16 mouse cellular contexts compared by ENCODE assay signal in the genomic region with DNA sequence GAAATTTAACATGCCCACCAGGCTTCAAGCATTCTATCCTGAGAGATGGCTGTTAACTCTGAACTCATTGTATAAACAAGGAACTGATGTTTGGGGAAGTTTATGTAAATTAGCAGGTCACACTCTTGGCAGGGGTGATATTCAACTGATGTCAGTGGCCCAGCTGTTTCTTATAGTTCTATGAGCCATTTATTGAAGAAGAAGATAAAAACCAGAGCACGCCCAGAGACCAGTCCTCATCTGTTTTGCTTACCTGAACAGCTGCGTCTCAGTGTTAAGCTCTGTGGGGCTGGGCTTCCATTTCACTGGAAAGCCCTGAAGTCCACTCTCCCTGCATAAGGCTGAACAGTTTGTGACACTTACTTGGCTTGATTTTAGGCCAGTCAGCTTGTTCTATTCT. TPM values are rescaled to one million over a fixed set of nuclear protein-coding genes. Genes with fewer than 3 reads are reported as not detected.
DNase-seq lines count a peak whose midpoint lies in the region; ATAC-seq lines count a peak whose summit lies in the region.
"Had no signal": no experiment of that assay in that cellular context is flagged by ENCODE, and none has a peak within 500 bp of the region (broad histone marks: within the 10 kb centered on the region; RNA-seq: fewer than 3 reads in every experiment).

No protein-coding gene starts in this region.

- H3K27me3 ChIP-seq in lung, embryonic 15.5 days: no peaks in the 10 kb centered on the region
- H3K27me3 ChIP-seq in forebrain, embryonic 15.5 days: no peaks in the 10 kb centered on the region
- no peaks in the 10 kb centered on the region for H3K27me3 ChIP-seq in stomach, embryonic 15.5 days (replicated peaks)
- H3K27me3 ChIP-seq: embryonic facial prominence, embryonic 15.5 days; liver, embryonic 13.5 days had no signal

- ATAC-seq in lung, embryonic 15.5 days (ENCODE audit: borderline replicate concordance, extremely low read depth, low FRiP score, low TSS enrichment): peak; percentile 46; the same call in 1 of the 2 replicates
- peak; percentile 73; the same call in 1 of the 2 replicates for ATAC-seq in forebrain, embryonic 15.5 days (replicated peaks)
- peak; percentile 48; the same call in 1 of the 2 replicates for ATAC-seq in megakaryocyte progenitor cell, adult 5-6 weeks (replicated peaks; ENCODE audit: poor library complexity)
- peak; percentile 10; the same call in 1 of the 2 replicates for ATAC-seq in stomach, embryonic 15.5 days (ENCODE audit: insufficient read depth, low FRiP score, low read depth)
- no peak for ATAC-seq in erythroblast, adult 5-6 weeks (replicated peaks; ENCODE audit: low FRiP score, poor library complexity, severe bottlenecking)
- ATAC-seq: activated CD4-positive, CD25-positive, alpha-beta regulatory T cell, adult 4 months had no signal

- no peaks in the 10 kb centered on the region for H3K36me3 ChIP-seq in lung, embryonic 15.5 days
- no peaks in the 10 kb centered on the region for H3K36me3 ChIP-seq in forebrain, embryonic 15.5 days
- H3K36me3 ChIP-seq in stomach, embryonic 15.5 days: no peaks in the 10 kb centered on the region
- H3K36me3 ChIP-seq: embryonic facial prominence, embryonic 15.5 days; liver, embryonic 13.5 days had no signal

- 28% methylated on average over 2 of the region's 2 CpGs for WGBS in lung, embryonic 15.5 days
- 18% methylated on average over 2 of the region's 2 CpGs for WGBS in forebrain, embryonic 15.5 days
- WGBS in stomach, embryonic 15.5 days: 25% methylated on average over 2 of the region's 2 CpGs

- intact Hi-C loops in left cerebral cortex, postnatal 25 days (cut with DNase I): no loop called here

- no peaks in the 10 kb centered on the region for H3K4me1 ChIP-seq in lung, embryonic 15.5 days
- peaks cover 9% of the 10 kb centered on the region for H3K4me1 ChIP-seq in forebrain, embryonic 15.5 days
- H3K4me1 ChIP-seq in stomach, embryonic 15.5 days: no peaks in the 10 kb centered on the region
- H3K4me1 ChIP-seq: embryonic facial prominence, embryonic 15.5 days; liver, embryonic 13.5 days had no signal

- H3K4me3 ChIP-seq in lung, embryonic 15.5 days: no peak overlapping the region
- H3K4me3 ChIP-seq in forebrain, embryonic 15.5 days: no peak overlapping the region
- H3K4me3 ChIP-seq in stomach, embryonic 15.5 days (replicated peaks): no peak overlapping the region
- H3K4me3 ChIP-seq: embryonic facial prominence, embryonic 15.5 days; liver, embryonic 13.5 days had no signal

- DNase-seq in lung, adult 18-20 months: no peak
- DNase-seq in cerebellum, postnatal 25 days: no peak
- no peak for DNase-seq in left cerebral cortex, postnatal 25 days (ENCODE audit: low spot score in 2 of 2)
- DNase-seq: cerebellum, adult 9-11 months; heart, postnatal 14 days; kidney, adult 18-20 months; liver, embryonic 13.5 days; right cerebral cortex, adult 18-20 months; thymus, postnatal 14 days had no signal

- no peak overlapping the region for H3K9ac ChIP-seq in lung, embryonic 15.5 days
- no peak overlapping the region for H3K9ac ChIP-seq in forebrain, embryonic 15.5 days (replicated peaks)
- no peak overlapping the region for H3K9ac ChIP-seq in stomach, embryonic 15.5 days
- H3K9ac ChIP-seq: embryonic facial prominence, embryonic 15.5 days; liver, embryonic 13.5 days had no signal

- H3K4me2 ChIP-seq in lung, embryonic 15.5 days: no peak overlapping the region
- no peak overlapping the region for H3K4me2 ChIP-seq in forebrain, embryonic 15.5 days (replicated peaks)
- H3K4me2 ChIP-seq in stomach, embryonic 15.5 days: no peak overlapping the region
- H3K4me2 ChIP-seq: embryonic facial prominence, embryonic 15.5 days; liver, embryonic 13.5 days had no signal

- H3K9me3 ChIP-seq in lung, embryonic 15.5 days: no peaks in the 10 kb centered on the region
- H3K9me3 ChIP-seq in forebrain, embryonic 15.5 days: no peaks in the 10 kb centered on the region
- H3K9me3 ChIP-seq in stomach, embryonic 15.5 days: no peaks in the 10 kb centered on the region
- H3K9me3 ChIP-seq: embryonic facial prominence, embryonic 15.5 days; liver, embryonic 13.5 days had no signal

- no peak overlapping the region for H3K27ac ChIP-seq in lung, embryonic 15.5 days
- H3K27ac ChIP-seq in forebrain, embryonic 15.5 days (replicated peaks): peak overlapping the region; percentile 44; the same call in 1 of the 2 replicates
- H3K27ac ChIP-seq in stomach, embryonic 15.5 days: no peak overlapping the region
- H3K27ac ChIP-seq: embryonic facial prominence, embryonic 15.5 days; liver, embryonic 13.5 days had no signal

RNA-seq across cellular contexts. Expression of a gene that starts 6.9 kb away (rescaled TPM):
- polyA plus RNA-seq in lung, embryonic 15.5 days (2015; fragmentation: Nextera tagmentation; extraction: Ambion mirVana): 2.9 and 3.4 TPM in 2 replicates
- 4.7 and 5.9 TPM in 2 replicates for polyA plus RNA-seq in forebrain, embryonic 15.5 days (2015; fragmentation: Nextera tagmentation; extraction: Ambion mirVana)
- total RNA-seq in megakaryocyte progenitor cell, adult 5-6 weeks (2015): 0.30 and 1.3 TPM in 2 replicates
- total RNA-seq in megakaryocyte progenitor cell, adult 5-6 weeks (2017): 0.37 and 0.84 TPM in 2 replicates
- polyA plus RNA-seq in stomach, embryonic 15.5 days (2015; fragmentation: Nextera tagmentation; extraction: Ambion mirVana): 7.1 and 7.2 TPM in 2 replicates
- total RNA-seq in left cerebral cortex, postnatal 25 days (2021): 1 to 10 TPM; 3.6 to 3.9 TPM
- total RNA-seq in erythroblast, adult 5-6 weeks (2015; ENCODE audit: low replicate concordance): 2.7 and 8.6 TPM in 2 replicates
- total RNA-seq in erythroblast, adult 5-6 weeks (2017; ENCODE audit: low replicate concordance): 1.7 and 5.2 TPM in 2 replicates
